Mouse (Mus musculus): ENCODE measurements around the gene Vps8. TPM values are rescaled to one million over a fixed set of nuclear protein-coding genes. Genes with fewer than 3 reads are reported as not detected.

Gene Vps8
- polyA plus RNA-seq, 2 experiments: 3.0 to 5.1 TPM

GRCm38 (mm10) chr16:21445026-21445625 is 22.2 kb downstream of the Vps8 start:
- H3K27ac ChIP-seq: no peak overlapping the region
- no peak for ATAC-seq (ENCODE audit: insufficient read depth)
- H3K4me2 ChIP-seq (ENCODE audit: low read depth): no peak overlapping the region
- 64% methylated on average over 9 of the region's 9 CpGs for WGBS (ENCODE audit: insufficient replicate concordance)
- no peak overlapping the region for H3K4me3 ChIP-seq (ENCODE audit: insufficient read depth in 1 of 2, low read depth in 2 of 2, low read length in 2 of 2)
- no peak overlapping the region for H3K9ac ChIP-seq (replicated peaks)
- no peaks in the 10 kb centered on the region for H3K9me3 ChIP-seq (ENCODE audit: control insufficient read depth, low read length)
- no peaks in the 10 kb centered on the region for H3K27me3 ChIP-seq (ENCODE audit: control insufficient read depth, insufficient read depth, low read length)
- no peaks in the 10 kb centered on the region for H3K4me1 ChIP-seq (replicated peaks; ENCODE audit: control insufficient read depth in 2 of 2, insufficient read depth in 2 of 2, low read length in 1 of 2)
- TF ChIP-seq CTCF (IDR thresholded peaks at IDR 0.05; ENCODE audit: low read depth) (no peak), EP300 (IDR thresholded peaks at IDR 0.05; ENCODE audit: low read depth) (no peak)
- no peak for DNase-seq (ENCODE audit: low read depth in 3 of 3, low spot score in 3 of 3)
- H3K36me3 ChIP-seq (replicated peaks; ENCODE audit: control insufficient read depth, insufficient read depth, low read depth): no peaks in the 10 kb centered on the region

GRCm38 (mm10) chr16:21447447-21447846 is 24.5 kb downstream of the Vps8 start:
- no peak overlapping the region for H3K9ac ChIP-seq (replicated peaks)
- no peaks in the 10 kb centered on the region for H3K27me3 ChIP-seq (ENCODE audit: control insufficient read depth, insufficient read depth, low read length)
- DNase-seq (ENCODE audit: low read depth in 3 of 3, low spot score in 3 of 3) (no peak), ATAC-seq (ENCODE audit: insufficient read depth) (no peak)
- H3K4me2 ChIP-seq (ENCODE audit: low read depth): no peak overlapping the region
- no peaks in the 10 kb centered on the region for H3K9me3 ChIP-seq (ENCODE audit: control insufficient read depth, low read length)
- no peak overlapping the region for H3K4me3 ChIP-seq (ENCODE audit: insufficient read depth in 1 of 2, low read depth in 2 of 2, low read length in 2 of 2)
- H3K27ac ChIP-seq: no peak overlapping the region
- no peak for TF ChIP-seq CTCF (IDR thresholded peaks at IDR 0.05; ENCODE audit: low read depth)
- TF ChIP-seq EP300 (IDR thresholded peaks at IDR 0.05; ENCODE audit: low read depth): no peak
- WGBS (ENCODE audit: insufficient replicate concordance): 83% methylated on average over 5 of the region's 5 CpGs
- no peaks in the 10 kb centered on the region for H3K4me1 ChIP-seq (replicated peaks; ENCODE audit: control insufficient read depth in 2 of 2, insufficient read depth in 2 of 2, low read length in 1 of 2)
- no peaks in the 10 kb centered on the region for H3K36me3 ChIP-seq (replicated peaks; ENCODE audit: control insufficient read depth, insufficient read depth, low read depth)

GRCm38 (mm10) chr16:21448464-21448863 is 25.5 kb downstream of the Vps8 start:
- Histone ChIP-seq H3K4me3 (ENCODE audit: insufficient read depth in 1 of 2, low read depth in 2 of 2, low read length in 2 of 2) (no peak overlapping the region), H3K9ac (replicated peaks) (no peak overlapping the region), H3K4me1 (replicated peaks; ENCODE audit: control insufficient read depth in 2 of 2, insufficient read depth in 2 of 2, low read length in 1 of 2) (no peaks in the 10 kb centered on the region), H3K27me3 (ENCODE audit: control insufficient read depth, insufficient read depth, low read length) (no peaks in the 10 kb centered on the region), H3K27ac (no peak overlapping the region), H3K9me3 (ENCODE audit: control insufficient read depth, low read length) (no peaks in the 10 kb centered on the region), H3K4me2 (ENCODE audit: low read depth) (no peak overlapping the region), H3K36me3 (replicated peaks; ENCODE audit: control insufficient read depth, insufficient read depth, low read depth) (no peaks in the 10 kb centered on the region)
- WGBS (ENCODE audit: insufficient replicate concordance): 76% methylated on average over 5 of the region's 5 CpGs
- no peak for TF ChIP-seq EP300 (IDR thresholded peaks at IDR 0.05; ENCODE audit: low read depth)
- TF ChIP-seq CTCF (IDR thresholded peaks at IDR 0.05; ENCODE audit: low read depth): no peak
- no peak for DNase-seq (ENCODE audit: low read depth in 3 of 3, low spot score in 3 of 3)
- no peak for ATAC-seq (ENCODE audit: insufficient read depth)

- H3K27me3 ChIP-seq (ENCODE audit: control insufficient read depth, insufficient read depth, low read length): no peaks in the 10 kb centered on the region
- no peak overlapping the region for H3K27ac ChIP-seq
- H3K4me3 ChIP-seq (ENCODE audit: insufficient read depth in 1 of 2, low read depth in 2 of 2, low read length in 2 of 2): no peak overlapping the region
- H3K4me2 ChIP-seq (ENCODE audit: low read depth): no peak overlapping the region
- H3K36me3 ChIP-seq (replicated peaks; ENCODE audit: control insufficient read depth, insufficient read depth, low read depth): no peaks in the 10 kb centered on the region
- no peak for DNase-seq (ENCODE audit: low read depth in 3 of 3, low spot score in 3 of 3)
- TF ChIP-seq EP300 (IDR thresholded peaks at IDR 0.05; ENCODE audit: low read depth) (no peak), CTCF (IDR thresholded peaks at IDR 0.05; ENCODE audit: low read depth) (no peak)
- no peaks in the 10 kb centered on the region for H3K4me1 ChIP-seq (replicated peaks; ENCODE audit: control insufficient read depth in 2 of 2, insufficient read depth in 2 of 2, low read length in 1 of 2)
- no peak for ATAC-seq (ENCODE audit: insufficient read depth)
- no peak overlapping the region for H3K9ac ChIP-seq (replicated peaks)
- WGBS (ENCODE audit: insufficient replicate concordance): 70% methylated on average over 8 of the region's 8 CpGs
- no peaks in the 10 kb centered on the region for H3K9me3 ChIP-seq (ENCODE audit: control insufficient read depth, low read length)
Measured at GRCm38 (mm10) chr16:21449890-21450289, 27.0 kb downstream of the Vps8 start.

GRCm38 (mm10) chr16:21452569-21452968 is 29.7 kb downstream of the Vps8 start:
- Histone ChIP-seq H3K9ac (replicated peaks) (no peak overlapping the region), H3K4me2 (ENCODE audit: low read depth) (no peak overlapping the region), H3K36me3 (replicated peaks; ENCODE audit: control insufficient read depth, insufficient read depth, low read depth) (no peaks in the 10 kb centered on the region; the same call in 1 of the 2 replicates), H3K9me3 (ENCODE audit: control insufficient read depth, low read length) (no peaks in the 10 kb centered on the region), H3K27me3 (ENCODE audit: control insufficient read depth, insufficient read depth, low read length) (no peaks in the 10 kb centered on the region), H3K27ac (no peak overlapping the region), H3K4me1 (replicated peaks; ENCODE audit: control insufficient read depth in 2 of 2, insufficient read depth in 2 of 2, low read length in 1 of 2) (no peaks in the 10 kb centered on the region), H3K4me3 (ENCODE audit: insufficient read depth in 1 of 2, low read depth in 2 of 2, low read length in 2 of 2) (no peak overlapping the region)
- TF ChIP-seq EP300 (IDR thresholded peaks at IDR 0.05; ENCODE audit: low read depth) (no peak), CTCF (IDR thresholded peaks at IDR 0.05; ENCODE audit: low read depth) (no peak)
- no peak for DNase-seq (ENCODE audit: low read depth in 3 of 3, low spot score in 3 of 3)
- 77% methylated on average over 6 of the region's 6 CpGs for WGBS (ENCODE audit: insufficient replicate concordance)
- ATAC-seq (ENCODE audit: insufficient read depth): no peak
